In the genomic region with DNA sequence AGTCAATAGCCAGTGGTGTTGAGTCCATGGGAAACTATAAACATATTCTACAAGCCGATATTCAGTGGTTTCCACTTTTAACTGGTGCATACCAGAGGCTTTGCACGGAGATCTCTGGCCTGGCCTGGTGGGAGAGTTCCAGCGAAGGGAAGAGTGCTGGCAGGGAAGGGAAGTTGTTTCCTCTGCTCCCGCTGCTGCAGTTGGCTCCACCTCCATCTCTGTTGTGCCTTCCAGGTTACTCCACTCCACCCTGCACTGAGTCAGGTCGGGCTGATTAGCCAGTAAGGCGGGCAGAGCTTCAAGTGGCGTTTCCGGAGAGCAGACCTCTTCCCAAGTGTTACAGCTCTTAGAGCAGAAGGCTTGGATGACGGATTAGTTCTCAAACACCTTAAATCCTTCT, we compare ENCODE assay signal across 11 mouse cellular contexts.
DNase-seq lines count a peak whose midpoint lies in the region.
"Had no signal": no experiment of that assay in that cellular context is flagged by ENCODE, and none has a peak within 500 bp of the region (broad histone marks: within the 10 kb centered on the region; RNA-seq: fewer than 3 reads in every experiment).

No protein-coding gene starts in this region.

- intact Hi-C loops in heart, postnatal 10 days (cut with DNase I): no loop called here

- peak; percentile 36 for DNase-seq in adrenal gland, adult 2 months
- no peak for DNase-seq in adrenal gland, postnatal 4 days (ENCODE audit: low spot score in 2 of 2)
- DNase-seq in ovary, postnatal 36 days (ENCODE audit: low spot score): peak; percentile 7
- DNase-seq in ovary, adult 18-20 months (ENCODE audit: low spot score): no peak
- peak; percentile 54 to 56 for DNase-seq in heart, postnatal 10 days
- DNase-seq in urinary bladder, postnatal 36 days (ENCODE audit: low spot score in 2 of 2): peak; percentile 39 to 65
- no peak for DNase-seq in right cerebral cortex, postnatal 10 days (ENCODE audit: low spot score in 2 of 2)
- DNase-seq in spleen, postnatal 36 days (ENCODE audit: low spot score in 2 of 2): no peak
- DNase-seq: kidney, adult 2 months; right cerebral cortex, adult 18-20 months; thymus, postnatal 4 days had no signal

Comparison
In these comparisons a context has a peak if more than half of its experiments do, and no peak if none do; other contexts are left out.
1. DNase-seq: peak in adrenal gland, adult 2 months (single experiment), ovary, postnatal 36 days (single experiment), heart, postnatal 10 days (2 of 2) and urinary bladder, postnatal 36 days (2 of 2); none in adrenal gland, postnatal 4 days (0 of 2), ovary, adult 18-20 months (single experiment), right cerebral cortex, postnatal 10 days (0 of 2) and spleen, postnatal 36 days (0 of 2).